Comparison of ENCODE assay signal across 26 mouse cellular contexts in the genomic region with DNA sequence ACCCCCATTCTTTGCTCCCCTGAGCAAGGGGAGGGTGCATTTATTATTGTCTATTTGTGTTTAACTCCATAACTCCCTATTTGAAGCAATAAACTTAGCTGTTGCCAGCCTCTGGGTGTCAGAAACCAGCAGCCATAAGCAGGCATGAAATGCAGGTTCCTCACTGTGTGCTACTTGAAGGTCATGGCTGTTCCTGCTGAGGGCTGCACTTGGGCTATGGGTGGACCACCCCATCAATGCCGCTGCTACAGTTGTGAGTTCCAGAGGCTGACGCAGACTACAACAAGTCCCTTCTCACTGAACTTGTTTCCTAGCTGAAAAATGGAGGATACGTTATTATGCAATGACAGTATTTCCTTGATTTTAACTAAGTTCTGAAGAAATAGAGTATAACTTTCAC.
"Had no signal": no experiment of that assay in that cellular context is flagged by ENCODE, and none has a peak within 500 bp of the region (broad histone marks: within the 10 kb centered on the region; RNA-seq: fewer than 3 reads in every experiment).

No protein-coding gene starts in this region.

- H3K27ac ChIP-seq: gastrocnemius, adult 2 months; heart, adult 2 months; heart, embryonic 13.5 days; heart, embryonic 15.5 days; hindbrain, embryonic 10.5 days; hindbrain, embryonic 12.5 days; hindbrain, embryonic 14.5 days; intestine, embryonic 15.5 days; layer of hippocampus, adult 2 months; left cerebral cortex, adult 2 months; limb, embryonic 12.5 days had no signal

- H3K4me3 ChIP-seq: gastrocnemius, adult 2 months; heart, adult 2 months; heart, embryonic 13.5 days; heart, embryonic 15.5 days; hindbrain, embryonic 10.5 days; hindbrain, embryonic 12.5 days; intestine, embryonic 15.5 days; layer of hippocampus, adult 2 months; left cerebral cortex, adult 2 months; limb, embryonic 12.5 days had no signal

- H3K4me2 ChIP-seq: heart, embryonic 11.5 days; heart, embryonic 13.5 days; heart, embryonic 15.5 days; hindbrain, embryonic 12.5 days; hindbrain, embryonic 14.5 days; intestine, embryonic 15.5 days; limb, embryonic 12.5 days had no signal

- H3K9me3 ChIP-seq: heart, embryonic 15.5 days; hindbrain, embryonic 12.5 days; intestine, embryonic 15.5 days; limb, embryonic 12.5 days had no signal

- ATAC-seq: forebrain, embryonic 16.5 days; hindbrain, embryonic 16.5 days; inflammation-experienced regulatory T-cells, adult 6 months; intestine, embryonic 15.5 days; intestine, postnatal 0 days had no signal

- H3K4me1 ChIP-seq: heart, embryonic 13.5 days; heart, embryonic 15.5 days; intestine, embryonic 15.5 days had no signal

- H3K9ac ChIP-seq: heart, embryonic 13.5 days; heart, embryonic 15.5 days; hindbrain, embryonic 12.5 days; hindbrain, embryonic 14.5 days; intestine, embryonic 15.5 days; limb, embryonic 12.5 days had no signal

- H3K36me3 ChIP-seq: heart, embryonic 13.5 days; heart, embryonic 15.5 days; hindbrain, embryonic 10.5 days; hindbrain, embryonic 12.5 days; intestine, embryonic 15.5 days; limb, embryonic 12.5 days had no signal

- H3K27me3 ChIP-seq: heart, embryonic 13.5 days; heart, embryonic 15.5 days; hindbrain, embryonic 12.5 days; intestine, embryonic 15.5 days; limb, embryonic 12.5 days had no signal

- DNase-seq: gastrocnemius, adult 2 months; gastrocnemius, postnatal 10 days; gastrocnemius, postnatal 25 days; heart, adult 2 months; heart, postnatal 4 days; kidney, adult 18-20 months; kidney, adult 8-10 months; kidney, postnatal 10 days; kidney, postnatal 25 days; kidney, postnatal 4 days; left cerebral cortex, postnatal 4 days; liver had no signal
